Comparison of ENCODE assay signal across 32 mouse cellular contexts in the genomic region with DNA sequence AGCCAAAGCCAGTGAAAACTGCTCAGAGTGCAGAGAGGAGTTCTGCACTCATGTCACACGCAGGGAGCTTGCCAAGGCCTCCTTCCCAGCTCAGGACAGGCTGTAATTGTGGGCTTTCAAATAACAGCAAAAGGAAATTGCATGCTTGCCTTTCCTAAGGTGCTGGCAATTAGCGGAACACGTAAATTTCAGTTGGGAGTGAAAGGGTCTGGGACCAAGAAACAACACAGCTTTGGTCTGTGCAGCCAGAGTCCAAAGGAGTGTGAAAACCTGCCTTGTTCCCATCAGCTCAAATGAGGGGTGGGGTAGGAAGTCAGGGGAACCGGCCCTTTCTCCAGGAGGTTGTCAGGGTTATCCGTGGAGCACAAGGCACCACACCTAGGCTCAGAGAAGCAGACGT.
DNase-seq lines count a peak whose midpoint lies in the region; ATAC-seq and TF ChIP-seq lines count a peak whose summit lies in the region.
"Had no signal": no experiment of that assay in that cellular context is flagged by ENCODE, and none has a peak within 500 bp of the region (broad histone marks: within the 10 kb centered on the region; RNA-seq: fewer than 3 reads in every experiment).

No protein-coding gene starts in this region.

- peaks cover 16% of the 10 kb centered on the region; the same call in 1 of the 2 replicates for H3K4me1 ChIP-seq in forebrain, embryonic 13.5 days
- peaks cover 5% of the 10 kb centered on the region for H3K4me1 ChIP-seq in forebrain, embryonic 10.5 days
- H3K4me1 ChIP-seq in midbrain, embryonic 14.5 days (ENCODE audit: control insufficient read depth, insufficient read depth, low read length), result peaks cover 1% of the 10 kb centered on the region; the same call in 1 of the 2 replicates
- peaks cover 2% of the 10 kb centered on the region for H3K4me1 ChIP-seq in midbrain, embryonic 11.5 days (ENCODE audit: control insufficient read depth, insufficient read depth, low read length)
- H3K4me1 ChIP-seq in limb, embryonic 12.5 days (replicated peaks), result peaks cover 17% of the 10 kb centered on the region
- H3K4me1 ChIP-seq: intestine, embryonic 15.5 days; limb, embryonic 15.5 days; liver, embryonic 13.5 days; megakaryocyte, embryonic 14.5 days had no signal

- no peak overlapping the region for H3K9ac ChIP-seq in forebrain, embryonic 13.5 days
- H3K9ac ChIP-seq in midbrain, embryonic 14.5 days (replicated peaks; ENCODE audit: low read length), result no peak overlapping the region
- H3K9ac ChIP-seq in midbrain, embryonic 11.5 days (ENCODE audit: low read length), result no peak overlapping the region
- H3K9ac ChIP-seq in limb, embryonic 12.5 days (replicated peaks), result no peak overlapping the region
- H3K9ac ChIP-seq: intestine, embryonic 15.5 days; limb, embryonic 15.5 days; liver, embryonic 13.5 days; midbrain, embryonic 15.5 days had no signal

- no peak for DNase-seq in forebrain, embryonic 10.5 days (ENCODE audit: extremely low spot score, low spot score)
- peak; percentile 28 for DNase-seq in midbrain, embryonic 14.5 days
- DNase-seq in midbrain, embryonic 11.5 days (ENCODE audit: low spot score, missing footprints), result no peak
- peak; percentile 78 for DNase-seq in brain, embryonic 14.5 days (ENCODE audit: low read depth)
- no peak for DNase-seq in layer of hippocampus, postnatal 25 days (ENCODE audit: extremely low spot score in 1 of 2, low spot score in 1 of 2)
- DNase-seq in natural killer cell, adult 2 months (ENCODE audit: low spot score in 2 of 2), result no peak
- DNase-seq: adrenal gland, postnatal 10 days; cerebellum, adult 11-12 months; cerebellum, adult 9-11 months; gastrocnemius, postnatal 10 days; heart, postnatal 14 days; kidney, adult 8-10 months; kidney, postnatal 4 days; layer of hippocampus, postnatal 36 days; liver, embryonic 13.5 days; lung, adult 18-20 months; lung, postnatal 4 days; right cerebral cortex, adult 18-20 months; spleen, adult 18-20 months; thymus, adult 2 months; thymus, postnatal 36 days had no signal

- ATAC-seq in forebrain, embryonic 13.5 days, result peak; percentile 33; the same call in 1 of the 2 replicates
- no peak for ATAC-seq in midbrain, embryonic 14.5 days (ENCODE audit: low FRiP score, low TSS enrichment)
- ATAC-seq in midbrain, embryonic 11.5 days (ENCODE audit: low FRiP score), result no peak
- peak; percentile 73; the same call in 1 of the 2 replicates for ATAC-seq in limb, embryonic 12.5 days (ENCODE audit: insufficient number of reproducible peaks, insufficient read depth, low FRiP score, low TSS enrichment, low read depth)
- ATAC-seq: hindbrain, postnatal 0 days; intestine, embryonic 15.5 days; lung, postnatal 0 days; midbrain, embryonic 15.5 days; Patski had no signal

- whole genome bisulfite sequencing in forebrain, embryonic 13.5 days, result 43% methylated on average over 6 of the region's 6 CpGs
- 60% methylated on average over 6 of the region's 6 CpGs for WGBS in forebrain, embryonic 10.5 days
- 55% methylated on average over 6 of the region's 6 CpGs for WGBS in midbrain, embryonic 14.5 days
- WGBS in midbrain, embryonic 11.5 days, result 71% methylated on average over 6 of the region's 6 CpGs
- 21% methylated on average over 6 of the region's 6 CpGs for WGBS in limb, embryonic 12.5 days

- no peaks in the 10 kb centered on the region for H3K36me3 ChIP-seq in forebrain, embryonic 13.5 days (ENCODE audit: poor library complexity, severe bottlenecking)
- H3K36me3 ChIP-seq in forebrain, embryonic 10.5 days (replicated peaks), result no peaks in the 10 kb centered on the region
- no peaks in the 10 kb centered on the region for H3K36me3 ChIP-seq in midbrain, embryonic 14.5 days (ENCODE audit: control insufficient read depth, insufficient read depth, low read length)
- no peaks in the 10 kb centered on the region for H3K36me3 ChIP-seq in midbrain, embryonic 11.5 days (ENCODE audit: control insufficient read depth, insufficient read depth, low read length)
- H3K36me3 ChIP-seq in limb, embryonic 12.5 days, result no peaks in the 10 kb centered on the region
- H3K36me3 ChIP-seq: hindbrain, embryonic 10.5 days; intestine, embryonic 15.5 days; limb, embryonic 15.5 days; liver, embryonic 13.5 days; midbrain, embryonic 15.5 days had no signal

- no peak overlapping the region for H3K4me2 ChIP-seq in forebrain, embryonic 13.5 days
- no peak overlapping the region for H3K4me2 ChIP-seq in midbrain, embryonic 14.5 days (ENCODE audit: low read length)
- no peak overlapping the region for H3K4me2 ChIP-seq in midbrain, embryonic 11.5 days
- peak overlapping the region; percentile 1; the same call in 1 of the 2 replicates for H3K4me2 ChIP-seq in limb, embryonic 12.5 days
- H3K4me2 ChIP-seq: intestine, embryonic 15.5 days; limb, embryonic 15.5 days; liver, embryonic 13.5 days; midbrain, embryonic 15.5 days had no signal

- no peak overlapping the region for H3K4me3 ChIP-seq in forebrain, embryonic 13.5 days
- H3K4me3 ChIP-seq in forebrain, embryonic 10.5 days, result no peak overlapping the region
- no peak overlapping the region for H3K4me3 ChIP-seq in midbrain, embryonic 14.5 days (replicated peaks; ENCODE audit: low read depth, low read length)
- no peak overlapping the region for H3K4me3 ChIP-seq in midbrain, embryonic 11.5 days (ENCODE audit: low read depth, low read length)
- no peak overlapping the region for H3K4me3 ChIP-seq in limb, embryonic 12.5 days (replicated peaks)
- H3K4me3 ChIP-seq: hindbrain, embryonic 10.5 days; intestine, embryonic 15.5 days; limb, embryonic 15.5 days; liver, embryonic 13.5 days; megakaryocyte, embryonic 14.5 days; midbrain, embryonic 15.5 days had no signal

- H3K27me3 ChIP-seq in forebrain, embryonic 13.5 days, result peaks cover 24% of the 10 kb centered on the region
- peaks cover 41% of the 10 kb centered on the region for H3K27me3 ChIP-seq in forebrain, embryonic 10.5 days (ENCODE audit: poor library complexity, severe bottlenecking)
- H3K27me3 ChIP-seq in midbrain, embryonic 14.5 days (ENCODE audit: control insufficient read depth, insufficient read depth, low read length), result no peaks in the 10 kb centered on the region
- no peaks in the 10 kb centered on the region for H3K27me3 ChIP-seq in midbrain, embryonic 11.5 days (ENCODE audit: control insufficient read depth, insufficient read depth, low read length)
- H3K27me3 ChIP-seq in limb, embryonic 12.5 days, result peaks cover 13% of the 10 kb centered on the region; the same call in 1 of the 2 replicates
- H3K27me3 ChIP-seq: intestine, embryonic 15.5 days; liver, embryonic 13.5 days; megakaryocyte, embryonic 14.5 days; midbrain, embryonic 15.5 days; Patski had no signal

- no peak for TF ChIP-seq POLR2A in brain, embryonic 14.5 days (IDR thresholded peaks at IDR 0.05; ENCODE audit: borderline replicate concordance, extremely low read depth, insufficient read depth, insufficient read length, poor library complexity, severe bottlenecking)

- no peak overlapping the region for H3K27ac ChIP-seq in forebrain, embryonic 13.5 days
- no peak overlapping the region for H3K27ac ChIP-seq in forebrain, embryonic 10.5 days
- H3K27ac ChIP-seq in midbrain, embryonic 14.5 days (replicated peaks; ENCODE audit: low read depth, low read length), result no peak overlapping the region
- no peak overlapping the region for H3K27ac ChIP-seq in midbrain, embryonic 11.5 days (ENCODE audit: low read depth, low read length)
- peak overlapping the region; percentile 53 for H3K27ac ChIP-seq in limb, embryonic 12.5 days
- H3K27ac ChIP-seq: hindbrain, embryonic 10.5 days; hindbrain, postnatal 0 days; intestine, embryonic 15.5 days; kidney, postnatal 0 days; limb, embryonic 15.5 days; liver, embryonic 13.5 days; midbrain, embryonic 15.5 days had no signal

- no peaks in the 10 kb centered on the region for H3K9me3 ChIP-seq in forebrain, embryonic 13.5 days (replicated peaks)
- no peaks in the 10 kb centered on the region for H3K9me3 ChIP-seq in forebrain, embryonic 10.5 days
- no peaks in the 10 kb centered on the region for H3K9me3 ChIP-seq in midbrain, embryonic 14.5 days (ENCODE audit: control insufficient read depth, low read length)
- no peaks in the 10 kb centered on the region for H3K9me3 ChIP-seq in midbrain, embryonic 11.5 days (ENCODE audit: control insufficient read depth, low read length)
- no peaks in the 10 kb centered on the region for H3K9me3 ChIP-seq in limb, embryonic 12.5 days
- H3K9me3 ChIP-seq: hindbrain, embryonic 10.5 days; intestine, embryonic 15.5 days; limb, embryonic 15.5 days; liver, embryonic 13.5 days; midbrain, embryonic 15.5 days had no signal

- TF ChIP-seq CTCF in brain, embryonic 14.5 days (IDR thresholded peaks at IDR 0.05; ENCODE audit: borderline replicate concordance, extremely low read depth, insufficient read depth, insufficient read length), result no peak

Comparison
In these comparisons a context has a peak if more than half of its experiments do, and no peak if none do; other contexts are left out.
1. DNase-seq: peak in midbrain, embryonic 14.5 days (single experiment) and brain, embryonic 14.5 days (single experiment); none in forebrain, embryonic 10.5 days (single experiment), midbrain, embryonic 11.5 days (single experiment), layer of hippocampus, postnatal 25 days (0 of 2) and natural killer cell, adult 2 months (0 of 2).
2. ATAC-seq: peak in forebrain, embryonic 13.5 days (single experiment) and limb, embryonic 12.5 days (single experiment); none in midbrain, embryonic 14.5 days (single experiment) and midbrain, embryonic 11.5 days (single experiment).